14 mouse cellular contexts compared by ENCODE assay signal in genomic region chr2:127916804-127917410, GRCm38 (mm10).
DNase-seq lines count a peak whose midpoint lies in the region; ATAC-seq lines count a peak whose summit lies in the region.
"Had no signal": no experiment of that assay in that cellular context is flagged by ENCODE, and none has a peak within 500 bp of the region (broad histone marks: within the 10 kb centered on the region; RNA-seq: fewer than 3 reads in every experiment).

No protein-coding gene starts in this region.

- H3K36me3 ChIP-seq in midbrain, embryonic 11.5 days (ENCODE audit: control insufficient read depth, insufficient read depth, low read length): no peaks in the 10 kb centered on the region
- no peaks in the 10 kb centered on the region for H3K36me3 ChIP-seq in midbrain, embryonic 13.5 days
- H3K36me3 ChIP-seq in hindbrain, embryonic 10.5 days: no peaks in the 10 kb centered on the region
- H3K36me3 ChIP-seq: lung, embryonic 15.5 days; midbrain, embryonic 10.5 days had no signal

- H3K4me2 ChIP-seq in midbrain, embryonic 11.5 days: no peak overlapping the region
- no peak overlapping the region for H3K4me2 ChIP-seq in midbrain, embryonic 13.5 days (replicated peaks)
- H3K4me2 ChIP-seq: liver, embryonic 11.5 days; lung, embryonic 15.5 days had no signal

- no peak overlapping the region for H3K27ac ChIP-seq in midbrain, embryonic 11.5 days (ENCODE audit: low read depth, low read length)
- no peak overlapping the region for H3K27ac ChIP-seq in midbrain, embryonic 13.5 days
- H3K27ac ChIP-seq in hindbrain, embryonic 10.5 days: no peak overlapping the region
- H3K27ac ChIP-seq: lung, embryonic 15.5 days; midbrain, embryonic 10.5 days had no signal

- 80% methylated on average over 7 of the region's 7 CpGs for WGBS in midbrain, embryonic 11.5 days
- 76% methylated on average over 7 of the region's 7 CpGs for WGBS in midbrain, embryonic 13.5 days
- 69% methylated on average over 7 of the region's 7 CpGs for WGBS in hindbrain, embryonic 10.5 days

- H3K4me1 ChIP-seq in midbrain, embryonic 11.5 days (ENCODE audit: control insufficient read depth, insufficient read depth, low read length): no peaks in the 10 kb centered on the region
- H3K4me1 ChIP-seq in midbrain, embryonic 13.5 days (replicated peaks): no peaks in the 10 kb centered on the region
- H3K4me1 ChIP-seq in hindbrain, embryonic 10.5 days (replicated peaks): peaks cover 2% of the 10 kb centered on the region
- H3K4me1 ChIP-seq: lung, embryonic 15.5 days had no signal

- no peak overlapping the region for H3K4me3 ChIP-seq in midbrain, embryonic 11.5 days (ENCODE audit: low read depth, low read length)
- H3K4me3 ChIP-seq in midbrain, embryonic 13.5 days (replicated peaks): no peak overlapping the region
- no peak overlapping the region for H3K4me3 ChIP-seq in hindbrain, embryonic 10.5 days
- H3K4me3 ChIP-seq: lung, embryonic 15.5 days; midbrain, embryonic 10.5 days; myocyte had no signal

- no peaks in the 10 kb centered on the region for H3K27me3 ChIP-seq in midbrain, embryonic 11.5 days (ENCODE audit: control insufficient read depth, insufficient read depth, low read length)
- no peaks in the 10 kb centered on the region for H3K27me3 ChIP-seq in midbrain, embryonic 13.5 days
- H3K27me3 ChIP-seq in hindbrain, embryonic 10.5 days (ENCODE audit: insufficient read depth, poor library complexity, severe bottlenecking): no peaks in the 10 kb centered on the region
- H3K27me3 ChIP-seq: lung, embryonic 15.5 days had no signal

- no peak overlapping the region for H3K9ac ChIP-seq in midbrain, embryonic 11.5 days (ENCODE audit: low read length)
- H3K9ac ChIP-seq in midbrain, embryonic 13.5 days (replicated peaks): no peak overlapping the region
- H3K9ac ChIP-seq: lung, embryonic 15.5 days had no signal

- peak; percentile 64 for DNase-seq in midbrain, embryonic 11.5 days (ENCODE audit: low spot score, missing footprints)
- peak; percentile 81 for DNase-seq in naive thymus-derived CD4-positive, alpha-beta T cell, adult 2 months (ENCODE audit: low read depth)
- DNase-seq in thymus, postnatal 25 days: peak; percentile 72
- DNase-seq in ovary, adult 18-20 months (ENCODE audit: low spot score): no peak
- DNase-seq in hindbrain, embryonic 10.5 days (ENCODE audit: low spot score): no peak
- no peak for DNase-seq in adrenal gland, postnatal 10 days
- DNase-seq: cerebellum, adult 11 months had no signal

- ATAC-seq in midbrain, embryonic 11.5 days (ENCODE audit: low FRiP score): no peak
- no peak for ATAC-seq in midbrain, embryonic 13.5 days
- ATAC-seq in activated CD4-positive, CD25-positive, alpha-beta regulatory T cell, adult 4 months: peak; percentile 54
- ATAC-seq: forebrain, embryonic 16.5 days had no signal

- no peaks in the 10 kb centered on the region for H3K9me3 ChIP-seq in midbrain, embryonic 11.5 days (ENCODE audit: control insufficient read depth, low read length)
- H3K9me3 ChIP-seq in midbrain, embryonic 13.5 days: no peaks in the 10 kb centered on the region
- H3K9me3 ChIP-seq in hindbrain, embryonic 10.5 days: no peaks in the 10 kb centered on the region
- H3K9me3 ChIP-seq: lung, embryonic 15.5 days; midbrain, embryonic 10.5 days had no signal

Comparison
In these comparisons a context has a peak if more than half of its experiments do, and no peak if none do; other contexts are left out.
1. DNase-seq: peak in midbrain, embryonic 11.5 days (single experiment), naive thymus-derived CD4-positive, alpha-beta T cell, adult 2 months (single experiment) and thymus, postnatal 25 days (single experiment); none in ovary, adult 18-20 months (single experiment), hindbrain, embryonic 10.5 days (single experiment) and adrenal gland, postnatal 10 days (single experiment).